Mouse (Mus musculus) bone marrow macrophage, adult 2 months (primary cell): ENCODE measurements around the gene Dlg3.

Source experiments
- CTCF ChIP-seq: IDR thresholded peaks from 2 replicates; pipeline ENCODE4 v1.5.1; 2012; ENCODE audit warnings: low read depth, mild to moderate bottlenecking, low read length, moderate library complexity
- POLR2A ChIP-seq: IDR thresholded peaks from 2 replicates; pipeline ENCODE4 v1.6.1; 2012; ENCODE audit warnings: mild to moderate bottlenecking, low read depth, low read length, borderline replicate concordance

- TF ChIP-seq CTCF, result no peak
- no peak for TF ChIP-seq POLR2A
Observed at GRCm38 (mm10) chrX:100774341-100774811, 6.9 kb downstream of the Dlg3 start.
